Mouse (Mus musculus) kidney, postnatal 4 days (tissue): Measurements from ENCODE around the gene Gm15517.
A peak's percentile ranks its signal among the peaks of the same experiment; 100 is the strongest.

Experiments used
- DNase-seq, 2 experiments: peaks; one replicate each; pipeline ENCODE4 v3.0.0; 2021; ENCODE audit warnings: mixed read lengths in 2 of 2

Gene Gm15517

DNA sequence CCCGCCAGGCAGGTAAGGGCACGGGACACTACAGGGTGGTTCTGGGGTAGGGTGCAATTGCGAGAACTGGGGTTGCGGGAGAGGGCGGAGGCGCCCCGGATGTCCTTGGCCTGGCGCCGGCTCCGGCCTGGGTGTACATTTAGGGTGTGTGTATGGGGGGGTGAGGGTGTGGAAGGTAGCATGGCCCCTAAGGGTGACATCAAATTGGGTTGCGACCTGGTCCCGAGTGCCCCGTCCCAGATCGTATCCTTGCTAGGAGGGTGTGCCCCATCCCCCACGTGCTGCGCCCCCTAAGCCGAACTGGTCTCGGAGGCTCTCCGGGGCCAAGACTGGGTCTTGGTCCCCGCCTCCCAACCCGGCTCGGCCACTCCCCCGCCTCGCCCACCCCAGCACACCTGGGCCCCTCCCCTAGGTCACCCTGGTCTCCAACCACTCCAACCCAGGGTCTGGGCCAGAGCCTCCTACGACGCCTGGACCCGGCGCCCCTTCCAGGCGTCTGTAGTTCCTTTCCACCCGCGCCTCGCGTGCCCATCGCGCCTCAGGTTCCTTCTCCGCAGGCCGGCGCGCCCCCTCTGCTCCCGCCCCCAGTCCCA lies 49.1 kb downstream of the Gm15517 start:
- peak; percentile 39 to 57 for DNase-seq

- DNase-seq: peak; percentile 52 to 60
Measured at GRCm38 (mm10) chr7:44310878-44311712, 49.8 kb downstream of the Gm15517 start.
